Mouse (Mus musculus): ENCODE data around the gene Arih2. TPM values are rescaled to one million over a fixed set of nuclear protein-coding genes. Genes with fewer than 3 reads are reported as not detected.
A peak's percentile ranks its signal among the peaks of the same experiment; 100 is the strongest.

Gene Arih2
- total RNA-seq, 2 experiments from 2014 or later: 41.3 to 42.2 TPM

DNA sequence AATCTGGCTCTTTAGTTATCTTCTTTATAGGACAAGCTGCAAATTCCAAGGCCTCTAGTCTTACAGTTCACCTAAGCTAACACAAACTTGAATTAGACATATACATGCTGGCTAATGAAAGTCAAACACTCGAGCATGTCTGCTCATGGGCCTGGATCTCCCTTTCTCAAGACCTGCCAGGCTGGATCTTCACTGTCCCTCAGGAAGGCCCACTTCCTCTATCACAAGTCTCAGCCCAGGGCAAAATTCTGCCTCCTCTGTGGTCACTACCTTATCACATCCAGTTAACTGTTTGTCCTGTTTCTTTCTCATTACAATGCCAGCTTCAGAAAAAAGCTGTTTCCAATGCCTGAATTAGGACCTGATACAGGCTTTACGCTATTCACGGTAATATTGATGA is 54.8 kb downstream of the Arih2 start:
- intact Hi-C loops (cut with DNase I): no loop called here
- no peak for DNase-seq (ENCODE audit: low spot score)

DNA sequence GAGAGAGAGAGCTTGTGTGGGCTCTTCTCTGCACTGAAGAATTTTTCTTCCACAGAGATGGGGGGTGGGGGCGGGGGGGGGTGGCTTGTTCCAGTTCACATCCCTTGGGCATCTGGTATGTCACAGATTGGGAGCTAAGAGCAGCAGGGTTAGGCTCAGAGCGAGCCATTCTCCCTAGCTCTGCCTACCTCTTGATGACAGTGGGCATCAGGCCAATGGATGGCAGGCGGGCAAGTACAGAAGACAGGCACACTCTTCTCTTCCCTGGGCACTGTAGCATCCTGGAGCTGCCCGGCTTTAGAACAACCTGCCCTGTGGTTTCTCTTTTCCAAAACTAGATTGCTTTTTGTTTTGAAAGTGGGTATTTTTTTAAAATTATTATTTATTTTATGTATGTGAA is 57.7 kb downstream of the Arih2 start:
- no peak for DNase-seq (ENCODE audit: low spot score)
- intact Hi-C loops (cut with DNase I): no loop called here

DNA sequence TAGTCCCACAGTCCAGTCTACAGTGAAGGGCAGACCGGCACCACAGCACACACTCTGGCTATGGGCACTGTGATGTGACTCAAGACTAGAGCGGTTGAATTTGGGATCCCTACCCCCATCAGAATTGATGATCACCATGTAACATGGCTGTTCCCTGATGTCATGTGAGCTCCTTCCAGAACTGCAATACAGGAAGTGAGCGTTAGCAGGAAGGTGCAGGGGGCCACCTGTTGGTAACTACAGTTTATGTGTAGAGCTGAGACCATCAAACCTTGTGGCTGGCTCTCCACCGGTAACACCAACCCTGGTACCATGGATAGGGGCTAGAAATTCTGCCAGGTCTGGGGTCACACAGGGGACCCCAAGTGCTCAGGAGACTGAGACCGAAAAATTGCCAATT is 60.0 kb downstream of the Arih2 start:
- intact Hi-C loops (cut with DNase I): no loop called here
- no peak for DNase-seq (ENCODE audit: low spot score)

DNA sequence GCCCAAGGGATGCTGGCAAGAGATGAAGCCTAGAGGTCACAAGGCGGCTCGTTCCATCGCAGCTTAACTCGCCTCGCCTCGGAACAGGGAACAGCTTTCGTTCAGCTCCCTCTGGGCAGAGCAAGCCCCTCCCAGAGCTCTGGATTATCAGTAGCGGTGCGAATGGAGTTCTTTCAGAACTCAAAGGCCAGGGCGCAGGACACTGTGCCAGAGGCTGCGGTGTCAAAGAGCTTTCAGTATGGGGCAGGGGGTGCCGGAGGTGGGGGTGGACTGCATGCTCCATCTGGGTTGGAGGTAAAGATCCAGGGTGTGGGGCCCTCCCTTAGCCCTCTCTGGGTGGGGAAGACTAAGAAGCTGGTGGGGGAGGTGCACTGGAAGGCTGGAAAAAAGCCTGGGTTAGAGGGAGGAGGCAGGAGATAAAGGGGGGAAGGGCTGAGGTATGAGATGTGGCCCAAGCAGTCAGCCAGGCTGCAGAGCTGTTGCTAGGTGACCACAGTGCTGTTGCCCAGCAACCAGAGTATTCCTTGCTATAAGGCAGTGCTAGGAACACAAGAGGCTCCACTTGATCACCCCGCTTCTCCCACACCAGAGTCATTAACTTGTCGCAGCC is 61.5 kb downstream of the Arih2 start:
- peak; percentile 69 for DNase-seq (ENCODE audit: low spot score)
- intact Hi-C loops (cut with DNase I): no loop called here

DNA sequence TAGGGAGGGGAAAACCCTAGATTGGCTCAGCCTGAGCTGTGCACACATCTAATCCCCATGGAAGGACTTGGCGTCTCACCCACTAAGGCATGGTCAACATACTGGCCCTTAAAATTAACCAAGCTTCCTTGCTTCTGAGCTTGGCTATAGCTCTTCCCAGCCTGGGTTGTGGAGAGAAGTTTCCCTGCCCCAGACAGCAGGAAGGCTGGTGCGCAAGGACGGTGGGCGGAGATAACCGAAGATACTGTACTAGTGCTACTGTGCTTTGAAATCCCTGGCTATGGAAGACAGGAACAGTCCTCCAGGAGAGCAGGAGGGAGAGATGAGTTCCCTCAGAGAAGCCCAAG is 69.9 kb downstream of the Arih2 start:
- no peak for DNase-seq (ENCODE audit: low spot score)
- intact Hi-C loops (cut with DNase I): no loop called here

DNA sequence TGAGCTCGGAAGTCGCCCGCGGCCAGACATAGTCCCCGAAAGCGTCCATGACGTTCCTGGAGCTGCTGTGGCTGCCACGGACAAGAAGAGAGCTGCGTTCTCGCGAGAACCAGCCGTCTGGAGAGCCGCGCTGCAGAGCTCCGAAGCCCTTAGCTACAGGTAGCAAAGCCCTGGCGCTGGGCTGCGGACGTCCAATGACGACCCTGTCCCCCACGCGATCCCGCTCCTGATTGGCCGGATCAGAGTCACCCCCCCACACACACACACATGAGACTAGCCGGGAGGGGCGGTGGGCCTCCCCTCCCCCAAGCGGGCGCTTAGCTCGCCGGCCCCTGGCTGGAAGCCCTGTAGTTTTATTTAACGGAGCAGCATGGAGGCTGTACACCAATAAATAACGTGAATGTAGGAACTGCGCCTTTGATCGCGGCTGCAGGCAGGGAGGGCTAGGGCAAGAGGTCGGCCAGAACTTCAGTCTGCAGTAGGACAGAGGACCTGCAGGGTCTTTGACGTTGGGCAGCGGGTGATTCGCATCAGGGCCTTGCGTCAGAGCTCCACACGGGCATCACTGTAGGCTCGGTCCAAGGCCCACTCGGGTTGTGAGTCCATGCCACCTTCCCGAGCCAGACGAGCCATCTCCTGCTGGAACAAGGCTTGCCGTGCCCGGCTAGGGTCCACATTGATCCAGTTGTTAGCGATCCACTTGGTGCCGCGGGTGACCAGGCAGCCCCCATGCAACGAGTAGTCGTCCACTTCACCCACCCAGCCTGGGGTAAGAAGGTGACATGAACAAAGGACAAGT is 70.4 kb downstream of the Arih2 start, which contains the start of gene Wdr6:
TSS of gene Wdr6 (minus strand) at position 195 of the 799 bp plus-strand sequence.
- intact Hi-C loops (cut with DNase I): no loop called here
- peak; percentile 88 for DNase-seq (ENCODE audit: low spot score)

DNA sequence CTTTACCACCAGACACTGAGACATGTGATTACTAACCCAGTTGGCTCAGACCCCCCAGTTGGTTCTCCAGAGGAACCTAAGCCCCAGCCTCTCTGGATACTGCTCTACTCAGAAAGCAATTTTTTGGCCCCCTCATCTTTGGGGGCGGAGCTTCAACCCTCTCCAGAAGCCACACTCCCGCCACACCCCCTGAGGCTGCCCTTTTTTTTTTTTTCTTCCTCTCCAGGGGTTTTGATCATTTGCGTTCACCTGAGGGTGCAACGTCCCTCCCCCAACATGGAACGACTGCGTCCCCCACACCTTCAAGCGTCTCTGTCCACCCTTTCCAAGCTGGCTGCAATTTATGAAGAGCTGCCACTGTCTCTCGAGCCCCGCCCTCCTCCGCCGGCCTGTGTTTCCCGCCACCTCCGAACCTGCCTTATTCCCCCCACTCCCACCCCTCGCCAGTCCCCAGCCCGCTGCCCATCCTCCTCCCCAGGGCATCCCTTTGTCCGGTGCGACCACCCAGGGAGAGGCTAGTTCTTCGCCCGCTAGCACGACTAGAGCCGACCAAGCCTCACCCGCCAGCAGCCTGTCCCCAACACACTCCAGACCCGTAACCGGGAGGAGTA is 71.1 kb downstream of the Arih2 start:
- intact Hi-C loops (cut with DNase I): no loop called here
- no peak for DNase-seq (ENCODE audit: low spot score)

DNA sequence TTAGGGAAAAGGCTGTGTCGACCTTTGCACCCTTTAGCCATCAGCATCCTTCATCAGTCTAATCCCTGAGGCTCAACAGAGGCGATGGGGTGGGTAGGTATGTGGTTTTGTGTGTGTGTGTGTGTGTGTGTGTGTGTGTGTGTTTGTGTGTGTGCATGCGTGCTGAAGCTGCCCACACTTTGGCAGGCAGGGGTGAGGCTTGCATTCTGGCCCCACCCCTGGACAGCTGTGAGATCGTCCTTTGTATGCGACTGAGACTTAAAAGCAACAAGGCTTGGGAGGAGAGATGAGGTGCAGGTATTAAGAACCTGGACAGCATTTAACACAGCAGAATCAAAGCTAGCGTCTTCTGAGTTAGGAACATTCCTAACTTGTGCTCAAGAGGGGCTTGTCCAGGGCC is 72.2 kb downstream of the Arih2 start:
- no peak for DNase-seq (ENCODE audit: low spot score)
- intact Hi-C loops (cut with DNase I): no loop called here

DNA sequence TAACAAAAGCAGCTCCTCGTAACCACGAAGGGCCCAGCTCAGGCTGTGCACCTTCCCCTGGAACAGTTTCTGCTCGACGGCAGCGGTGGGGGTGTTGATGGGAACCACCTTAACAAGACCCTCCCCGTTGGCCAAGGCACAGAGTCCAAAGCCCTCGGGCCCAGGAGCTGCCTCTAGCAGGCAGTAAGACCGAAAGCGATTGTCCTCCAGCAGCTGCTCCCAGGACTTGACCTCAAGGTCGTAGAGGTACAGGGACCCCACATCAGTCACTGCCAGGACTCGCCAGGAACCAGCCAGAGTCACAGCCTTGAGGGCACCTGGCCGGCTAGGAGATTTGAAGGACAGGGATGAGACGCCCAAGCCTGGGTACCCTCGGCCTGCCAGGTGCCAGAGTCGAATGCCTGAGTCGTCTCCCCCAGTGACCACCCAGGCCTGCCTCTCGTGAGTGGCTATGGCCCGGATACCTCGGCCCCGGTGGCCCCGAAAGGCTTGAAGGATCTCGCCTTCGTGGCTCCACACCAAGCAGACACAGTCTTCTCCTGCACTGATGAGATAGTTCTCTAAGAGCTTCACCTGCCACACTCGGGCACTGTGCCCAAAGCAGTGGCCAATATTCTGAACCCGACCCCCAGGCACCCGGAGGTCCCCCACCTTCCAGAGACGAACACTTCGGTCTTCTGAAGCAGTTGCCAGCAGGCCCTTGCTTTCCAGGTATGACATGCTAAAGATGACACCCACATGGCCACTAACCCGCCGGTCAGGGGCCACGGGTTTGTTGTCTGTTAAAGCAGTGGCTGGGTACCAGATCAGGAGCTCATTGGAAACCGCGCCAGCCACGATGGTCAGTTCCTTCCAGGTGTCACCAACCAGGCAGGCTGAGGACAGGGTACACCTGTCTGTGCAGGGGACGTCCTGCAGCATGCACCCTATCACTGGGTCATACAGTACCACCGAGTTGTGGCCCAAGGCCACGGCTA is 73.6 kb downstream of the Arih2 start:
- DNase-seq (ENCODE audit: low spot score): no peak
- intact Hi-C loops (cut with DNase I): no loop called here

DNA sequence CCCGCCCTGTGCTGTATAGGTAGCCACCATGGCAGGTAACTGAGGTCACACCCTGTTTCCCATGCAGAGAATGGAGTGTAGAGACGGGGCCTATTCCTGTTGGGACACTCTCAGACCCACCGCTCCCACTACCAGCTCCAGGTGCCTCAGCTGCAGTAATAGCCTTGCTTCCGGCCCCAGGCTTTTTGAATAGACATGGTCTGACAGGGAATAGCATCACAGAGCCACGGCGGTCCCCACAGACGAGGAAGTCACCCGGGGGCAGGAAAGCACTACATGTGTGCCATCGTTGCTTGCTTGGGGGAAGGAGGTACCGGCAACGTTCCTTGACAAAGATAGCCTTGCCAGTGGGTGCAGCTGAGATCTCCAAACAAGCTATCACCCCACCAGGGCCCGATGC is 74.3 kb downstream of the Arih2 start:
- intact Hi-C loops (cut with DNase I): no loop called here
- DNase-seq (ENCODE audit: low spot score): no peak

DNA sequence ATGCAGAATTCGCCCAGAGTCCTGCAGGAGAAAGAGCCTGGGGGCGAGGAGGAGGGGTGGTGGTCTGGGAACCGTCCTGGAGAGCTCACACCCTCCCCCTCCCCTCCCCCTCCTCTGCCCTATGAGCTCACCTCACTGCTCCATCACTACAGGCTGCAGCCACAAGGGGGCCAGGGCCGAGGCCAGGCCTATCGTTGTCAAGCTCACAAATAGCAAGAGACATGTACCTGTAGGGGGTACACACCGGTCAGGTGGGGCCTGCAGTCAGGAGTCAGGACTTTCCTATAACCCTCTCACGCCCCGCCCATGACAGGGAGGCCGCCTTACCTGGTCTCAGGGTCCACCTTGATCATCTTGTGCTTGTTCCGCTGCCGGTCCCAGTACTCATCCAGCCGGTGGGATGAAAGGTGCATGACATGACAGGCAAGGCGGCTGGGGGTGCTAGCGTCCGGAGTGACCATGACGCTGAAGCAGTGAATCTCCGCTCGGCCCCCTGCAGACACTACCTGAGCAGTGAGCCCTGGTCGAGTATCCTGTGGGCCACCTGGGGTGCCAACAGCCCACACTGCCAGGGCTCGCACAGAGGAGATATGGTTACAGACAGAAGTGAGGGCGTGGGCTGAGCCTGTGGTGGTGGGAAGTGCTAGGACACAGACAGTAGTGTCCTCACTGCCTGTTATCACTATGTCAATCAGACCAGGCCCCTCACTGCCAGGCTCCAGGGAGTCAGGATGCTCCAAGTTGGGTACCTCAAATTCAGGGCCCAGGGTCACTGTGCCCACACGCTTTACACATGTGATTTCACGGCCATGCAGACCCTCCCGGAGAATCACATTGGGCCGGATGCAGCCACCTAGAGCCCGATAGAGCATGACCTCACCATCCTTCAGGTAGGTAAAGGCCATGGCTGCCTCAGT is 75.2 kb downstream of the Arih2 start:
- intact Hi-C loops (cut with DNase I): no loop called here
- no peak for DNase-seq (ENCODE audit: low spot score)

DNA sequence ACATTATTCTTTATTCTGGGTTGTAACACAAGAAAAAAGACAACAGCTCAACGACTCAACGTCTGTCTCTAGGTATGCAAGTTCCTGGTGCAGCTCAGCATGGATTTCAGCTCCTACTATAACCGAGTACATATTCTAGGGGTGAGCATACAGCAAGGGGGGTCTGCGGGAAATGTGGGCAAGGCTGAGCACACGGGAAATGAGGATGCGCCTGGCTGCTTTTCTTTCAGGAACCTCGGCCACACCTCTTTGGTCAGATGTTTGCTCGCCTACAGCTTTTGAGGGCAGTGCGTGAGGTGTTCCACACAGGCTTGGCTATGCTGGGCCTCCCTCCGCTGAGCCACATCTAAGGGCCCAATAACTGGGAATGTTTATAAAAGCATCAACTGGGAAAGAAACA is 76.9 kb downstream of the Arih2 start:
- no peak for DNase-seq (ENCODE audit: low spot score)
- intact Hi-C loops (cut with DNase I): no loop called here

DNA sequence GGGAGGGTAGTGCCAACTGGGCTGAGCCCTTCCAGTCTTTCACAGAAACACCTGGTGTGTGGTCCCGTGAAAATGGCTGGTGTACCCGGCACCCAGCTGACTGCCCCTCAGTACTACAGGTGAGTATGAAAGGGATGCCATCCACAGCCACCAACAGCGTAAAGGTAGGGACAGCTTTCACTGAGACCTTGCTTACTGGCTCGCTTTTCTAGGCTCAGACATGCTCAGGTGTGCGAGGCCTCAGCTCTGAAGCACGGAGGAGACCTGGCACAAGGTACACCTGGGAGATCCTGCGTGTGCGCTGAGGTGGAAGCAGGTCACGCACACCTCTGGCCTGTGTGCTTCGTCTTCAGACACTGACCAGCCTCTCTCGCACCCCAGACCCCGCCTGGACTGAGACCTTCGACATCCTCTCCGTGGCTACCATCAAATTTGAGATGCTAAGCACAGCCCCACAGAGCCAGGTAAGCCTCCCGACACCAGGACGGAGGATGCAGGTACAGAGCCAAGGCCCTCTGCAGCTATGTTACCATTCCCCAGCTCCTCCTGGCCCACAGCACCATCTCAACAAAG is 77.7 kb downstream of the Arih2 start:
- intact Hi-C loops (cut with DNase I): loop anchor here (2.0 kb wide), 1 partner anchor 25 kb away; the partner anchor contains the start of gene P4htm
- DNase-seq (ENCODE audit: low spot score): no peak

DNA sequence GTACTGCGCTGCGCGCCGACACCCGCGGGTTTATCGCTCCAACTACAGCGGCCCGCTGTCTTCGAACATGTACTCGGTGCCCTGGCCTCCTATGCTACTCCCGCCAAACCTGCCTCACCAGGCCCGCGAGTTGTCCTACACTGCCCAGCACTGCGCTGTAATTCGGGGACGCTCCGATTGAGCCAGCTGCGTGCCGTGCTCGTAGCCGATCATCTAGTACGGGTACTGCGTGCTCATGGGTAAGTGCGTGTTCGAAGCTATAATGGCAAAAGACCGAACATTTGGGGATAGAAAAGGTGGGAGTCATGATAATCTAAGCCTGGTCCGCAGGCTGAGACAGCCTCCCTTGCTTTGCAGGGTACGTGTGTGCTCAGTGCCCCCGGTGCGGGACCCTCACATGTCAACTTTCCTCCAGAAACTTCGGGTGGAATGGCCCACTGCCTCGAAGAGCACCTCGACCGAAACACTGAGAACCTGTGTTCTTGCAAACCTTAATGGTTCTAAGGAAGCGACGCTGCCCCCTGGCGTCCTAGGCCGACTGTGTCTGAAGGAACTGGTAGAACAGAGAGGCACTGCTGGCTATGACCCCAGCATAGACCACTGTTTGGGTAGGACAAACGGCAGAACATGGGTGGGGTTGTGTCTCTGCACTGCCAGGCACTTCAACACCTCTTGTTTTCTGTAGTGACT is 78.8 kb downstream of the Arih2 start:
- DNase-seq (ENCODE audit: low spot score): no peak
- intact Hi-C loops (cut with DNase I): loop anchor here (2.0 kb wide), 1 partner anchor 26 kb away; the partner anchor contains the start of gene P4htm

DNA sequence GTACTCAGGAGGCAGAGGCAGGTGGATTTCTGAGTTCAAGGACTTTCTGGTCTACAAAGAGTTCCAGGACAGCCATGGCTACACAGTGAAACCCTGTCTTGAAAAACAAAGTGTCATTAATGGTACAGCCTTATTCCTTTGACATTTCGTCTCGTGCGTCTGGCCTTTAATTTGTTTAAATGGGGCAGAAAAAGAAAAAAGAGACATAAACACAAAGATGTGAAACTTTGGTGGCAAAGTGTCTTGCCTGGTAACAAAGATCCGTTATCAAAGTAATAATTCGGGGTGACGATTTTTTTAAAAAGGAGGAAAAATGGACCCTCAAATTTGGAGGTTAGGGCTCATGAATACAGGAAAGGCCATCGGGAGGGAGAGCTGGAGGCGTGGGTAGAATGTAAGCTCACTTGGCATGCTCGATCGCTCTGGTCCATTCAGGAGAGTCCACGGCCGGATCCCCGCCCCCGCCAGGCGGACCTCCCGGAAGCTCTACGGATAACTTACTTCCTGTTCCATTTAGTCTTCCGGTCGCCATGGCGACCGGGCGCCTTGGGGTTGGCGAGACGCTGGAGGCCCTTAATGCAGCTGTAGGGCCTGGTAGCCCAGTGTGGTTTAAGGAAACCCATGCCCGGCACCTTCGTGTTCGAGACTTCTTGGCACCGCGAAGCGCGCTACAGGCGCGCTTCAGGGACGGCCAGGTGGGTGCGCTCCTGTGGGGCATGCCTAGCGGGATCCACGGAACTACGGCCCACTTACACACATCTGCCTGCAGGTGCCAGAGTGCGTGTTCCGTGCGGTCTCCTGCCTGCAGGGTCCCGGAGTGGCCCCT is 79.6 kb downstream of the Arih2 start, which contains the start of gene Dalrd3:
TSS of gene Dalrd3 (plus strand) at position 506 of the 826 bp plus-strand sequence.
- peak; percentile 87 for DNase-seq (ENCODE audit: low spot score)
- intact Hi-C loops (cut with DNase I): loop anchor here (2.0 kb wide), 1 partner anchor 27 kb away; the partner anchor contains the start of gene P4htm

DNA sequence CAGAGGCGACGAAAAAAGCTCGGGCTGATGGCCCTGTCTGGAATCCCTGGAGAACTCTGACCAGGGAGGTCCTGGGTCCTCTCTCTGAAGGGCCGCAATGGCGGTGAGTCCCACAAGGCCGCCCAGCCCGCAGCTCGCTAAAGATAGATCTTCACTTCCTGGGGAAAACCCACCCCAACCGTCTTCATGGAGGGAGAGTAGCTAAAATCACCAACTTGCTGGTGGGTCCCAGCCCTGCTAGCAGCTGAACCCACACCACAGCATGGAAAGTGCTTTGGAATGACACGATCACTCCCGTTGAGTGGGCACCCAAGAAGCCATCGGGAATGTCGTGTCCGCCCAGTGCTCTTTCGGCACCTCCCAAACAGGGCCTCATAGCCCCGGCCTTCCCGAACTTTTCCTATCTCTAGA is 80.7 kb downstream of the Arih2 start:
- intact Hi-C loops (cut with DNase I): no loop called here
- DNase-seq (ENCODE audit: low spot score): no peak

DNA sequence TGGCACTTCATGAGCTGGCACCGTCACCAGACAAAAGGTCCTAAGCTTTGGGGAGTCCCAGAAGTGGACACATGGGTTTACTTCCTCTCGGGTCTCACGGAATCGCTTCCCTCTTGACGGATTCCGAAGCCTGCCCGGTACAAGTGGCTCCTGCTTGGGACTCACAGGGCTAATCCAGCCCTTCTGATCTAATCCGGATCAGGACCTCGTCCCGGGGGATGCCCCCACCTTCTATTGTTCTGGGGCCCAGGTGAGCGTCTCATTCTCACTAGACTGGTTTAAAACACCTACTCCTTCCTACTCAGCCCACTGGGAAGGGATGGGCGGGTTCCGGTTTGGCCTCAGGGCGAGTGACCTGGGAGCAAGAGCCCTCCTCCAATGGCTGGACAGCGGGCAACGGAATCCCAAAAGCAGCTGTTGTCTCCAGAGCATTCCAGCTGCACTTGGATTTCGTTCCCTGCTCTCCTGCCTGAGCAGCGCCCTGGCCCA is 81.2 kb downstream of the Arih2 start:
- intact Hi-C loops (cut with DNase I): no loop called here
- DNase-seq (ENCODE audit: low spot score): no peak

Measured in heart, postnatal 25 days (tissue).